In the genomic region with DNA sequence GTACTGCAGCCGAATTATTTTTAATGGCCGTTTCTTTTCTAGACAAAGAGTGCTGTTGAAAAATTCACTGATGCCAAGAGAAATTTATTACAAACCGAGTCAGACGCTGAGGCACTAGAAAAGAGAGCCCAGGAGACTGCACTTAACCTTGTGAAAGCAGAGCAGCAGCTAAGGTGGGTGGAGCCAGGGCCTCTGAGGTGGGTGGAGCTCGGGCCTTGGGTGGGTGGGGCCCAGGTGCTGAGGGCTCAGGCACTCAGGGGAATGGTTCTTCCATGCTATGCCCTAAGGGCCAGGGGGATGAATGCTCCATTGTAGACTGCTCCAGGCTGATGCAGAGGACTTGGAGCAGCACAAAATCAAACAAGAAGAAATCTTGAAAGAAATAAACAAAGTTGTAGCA, we compare ENCODE assay signal across 11 mouse cellular contexts. TPM values are rescaled to one million over a fixed set of nuclear protein-coding genes. Genes with fewer than 3 reads are reported as not detected.
A peak's percentile ranks its signal among the peaks of the same experiment; 100 is the strongest.
DNase-seq lines count a peak whose midpoint lies in the region; ATAC-seq and TF ChIP-seq lines count a peak whose summit lies in the region.
"Had no signal": no experiment of that assay in that cellular context is flagged by ENCODE, and none has a peak within 500 bp of the region (broad histone marks: within the 10 kb centered on the region; RNA-seq: fewer than 3 reads in every experiment).

No protein-coding gene starts in this region.

- TF ChIP-seq CTCF in intestine, postnatal 0 days (IDR thresholded peaks at IDR 0.05; ENCODE audit: low read depth), result no peak
- TF ChIP-seq CTCF in lung, embryonic 14.5 days (IDR thresholded peaks at IDR 0.05; ENCODE audit: low read depth), result no peak

- ATAC-seq in intestine, embryonic 14.5 days (replicated peaks; ENCODE audit: low FRiP score, low TSS enrichment, low read depth), result no peak; the same call in 1 of the 2 replicates
- no peak for ATAC-seq in intestine, postnatal 0 days
- ATAC-seq in lung, embryonic 14.5 days (ENCODE audit: insufficient read depth), result peak; percentile 63; the same call in 1 of the 2 replicates
- no peak for ATAC-seq in hindbrain, embryonic 14.5 days (ENCODE audit: low FRiP score)
- no peak for ATAC-seq in hindbrain, embryonic 13.5 days (ENCODE audit: low FRiP score)
- ATAC-seq: forebrain, embryonic 15.5 days had no signal

- WGBS in intestine, embryonic 14.5 days, result 47% methylated on average over 5 of the region's 5 CpGs
- WGBS in intestine, postnatal 0 days, result 42% methylated on average over 5 of the region's 5 CpGs
- WGBS in lung, embryonic 14.5 days, result 49% methylated on average over 5 of the region's 5 CpGs
- WGBS in hindbrain, embryonic 14.5 days, result 64% methylated on average over 5 of the region's 5 CpGs
- 63% methylated on average over 5 of the region's 5 CpGs for WGBS in hindbrain, embryonic 13.5 days

- no peaks in the 10 kb centered on the region for H3K4me1 ChIP-seq in intestine, embryonic 14.5 days (replicated peaks; ENCODE audit: control insufficient read depth, insufficient read depth, low read length)
- H3K4me1 ChIP-seq in intestine, postnatal 0 days (replicated peaks; ENCODE audit: control insufficient read depth, insufficient read depth, low read length), result no peaks in the 10 kb centered on the region
- no peaks in the 10 kb centered on the region for H3K4me1 ChIP-seq in lung, embryonic 14.5 days (ENCODE audit: insufficient read depth)
- H3K4me1 ChIP-seq in hindbrain, embryonic 14.5 days (replicated peaks; ENCODE audit: control insufficient read depth, insufficient read depth, low read length), result no peaks in the 10 kb centered on the region
- no peaks in the 10 kb centered on the region for H3K4me1 ChIP-seq in hindbrain, embryonic 13.5 days (replicated peaks)
- H3K4me1 ChIP-seq: forebrain, embryonic 15.5 days; neural tube, embryonic 12.5 days had no signal

- H3K9me3 ChIP-seq in intestine, embryonic 14.5 days (ENCODE audit: control insufficient read depth, low read length), result no peaks in the 10 kb centered on the region
- no peaks in the 10 kb centered on the region for H3K9me3 ChIP-seq in intestine, postnatal 0 days (ENCODE audit: control insufficient read depth)
- H3K9me3 ChIP-seq in lung, embryonic 14.5 days (ENCODE audit: low read depth, low read length), result no peaks in the 10 kb centered on the region
- H3K9me3 ChIP-seq in hindbrain, embryonic 14.5 days (ENCODE audit: control insufficient read depth, low read length), result no peaks in the 10 kb centered on the region
- H3K9me3 ChIP-seq in hindbrain, embryonic 13.5 days, result no peaks in the 10 kb centered on the region
- H3K9me3 ChIP-seq: forebrain, embryonic 15.5 days; neural tube, embryonic 12.5 days had no signal

- no peak overlapping the region for H3K4me3 ChIP-seq in intestine, embryonic 14.5 days (ENCODE audit: low read depth, low read length)
- no peak overlapping the region for H3K4me3 ChIP-seq in intestine, postnatal 0 days (ENCODE audit: low read depth, low read length)
- no peak overlapping the region for H3K4me3 ChIP-seq in lung, embryonic 14.5 days (ENCODE audit: low read depth, low read length)
- no peak overlapping the region for H3K4me3 ChIP-seq in hindbrain, embryonic 14.5 days (replicated peaks; ENCODE audit: low read length)
- no peak overlapping the region for H3K4me3 ChIP-seq in hindbrain, embryonic 13.5 days
- H3K4me3 ChIP-seq: forebrain, embryonic 15.5 days; left cerebral cortex, adult 2 months; neural tube, embryonic 12.5 days had no signal

- no peak overlapping the region for H3K27ac ChIP-seq in intestine, embryonic 14.5 days (ENCODE audit: low read depth)
- no peak overlapping the region for H3K27ac ChIP-seq in intestine, postnatal 0 days (ENCODE audit: low read depth, low read length)
- H3K27ac ChIP-seq in lung, embryonic 14.5 days (ENCODE audit: low read depth), result no peak overlapping the region
- no peak overlapping the region for H3K27ac ChIP-seq in hindbrain, embryonic 14.5 days
- H3K27ac ChIP-seq in hindbrain, embryonic 13.5 days, result no peak overlapping the region
- H3K27ac ChIP-seq: forebrain, embryonic 15.5 days; left cerebral cortex, adult 2 months; neural tube, embryonic 12.5 days had no signal

- no peak overlapping the region for H3K4me2 ChIP-seq in intestine, embryonic 14.5 days (ENCODE audit: low read length)
- H3K4me2 ChIP-seq in intestine, postnatal 0 days (replicated peaks; ENCODE audit: low read depth), result no peak overlapping the region
- no peak overlapping the region for H3K4me2 ChIP-seq in lung, embryonic 14.5 days
- H3K4me2 ChIP-seq in hindbrain, embryonic 14.5 days (replicated peaks), result no peak overlapping the region
- no peak overlapping the region for H3K4me2 ChIP-seq in hindbrain, embryonic 13.5 days
- H3K4me2 ChIP-seq: forebrain, embryonic 15.5 days; neural tube, embryonic 12.5 days had no signal

- peak; percentile 50 for DNase-seq in intestine, embryonic 14.5 days (ENCODE audit: low spot score)
- peak; percentile 62 for DNase-seq in ES-CJ7 (ENCODE audit: low read depth, low spot score)
- peak; percentile 5 for DNase-seq in embryo, embryonic 11.5 days (ENCODE audit: low read depth, low spot score)
- DNase-seq in lung, embryonic 14.5 days, result peak; percentile 36
- DNase-seq in hindbrain, embryonic 14.5 days (ENCODE audit: low spot score), result no peak
- no peak for DNase-seq in heart, adult 9 months (ENCODE audit: low spot score in 2 of 2)

- H3K9ac ChIP-seq in intestine, embryonic 14.5 days (ENCODE audit: low read length), result no peak overlapping the region
- H3K9ac ChIP-seq in intestine, postnatal 0 days (ENCODE audit: low read depth, low read length), result no peak overlapping the region
- H3K9ac ChIP-seq in lung, embryonic 14.5 days, result no peak overlapping the region
- H3K9ac ChIP-seq in hindbrain, embryonic 14.5 days, result no peak overlapping the region
- no peak overlapping the region for H3K9ac ChIP-seq in hindbrain, embryonic 13.5 days
- H3K9ac ChIP-seq: forebrain, embryonic 15.5 days; neural tube, embryonic 12.5 days had no signal

- peaks cover 80% of the 10 kb centered on the region for H3K36me3 ChIP-seq in intestine, embryonic 14.5 days (ENCODE audit: control insufficient read depth, insufficient read depth, low read length)
- H3K36me3 ChIP-seq in intestine, postnatal 0 days (ENCODE audit: control insufficient read depth, insufficient read depth), result peaks cover 69% of the 10 kb centered on the region
- peaks cover 78% of the 10 kb centered on the region for H3K36me3 ChIP-seq in lung, embryonic 14.5 days (ENCODE audit: insufficient read depth)
- peaks cover 79% of the 10 kb centered on the region for H3K36me3 ChIP-seq in hindbrain, embryonic 14.5 days (replicated peaks; ENCODE audit: control insufficient read depth, insufficient read depth)
- H3K36me3 ChIP-seq in hindbrain, embryonic 13.5 days, result peaks cover 74% of the 10 kb centered on the region

- H3K27me3 ChIP-seq in intestine, embryonic 14.5 days (replicated peaks; ENCODE audit: control insufficient read depth, insufficient read depth, low read length), result no peaks in the 10 kb centered on the region
- no peaks in the 10 kb centered on the region for H3K27me3 ChIP-seq in intestine, postnatal 0 days (replicated peaks; ENCODE audit: control insufficient read depth, insufficient read depth, low read length)
- H3K27me3 ChIP-seq in lung, embryonic 14.5 days (ENCODE audit: insufficient read depth, low read length), result no peaks in the 10 kb centered on the region
- no peaks in the 10 kb centered on the region for H3K27me3 ChIP-seq in hindbrain, embryonic 14.5 days (ENCODE audit: control insufficient read depth, insufficient read depth, low read length)
- H3K27me3 ChIP-seq in hindbrain, embryonic 13.5 days, result no peaks in the 10 kb centered on the region
- H3K27me3 ChIP-seq: forebrain, embryonic 15.5 days; neural tube, embryonic 12.5 days had no signal

RNA-seq across cellular contexts. Expression of a gene that starts 40.7 kb away (rescaled TPM):
- 258 and 299 TPM in 2 replicates for polyA plus RNA-seq in intestine, embryonic 14.5 days (2014; fragmentation: Nextera tagmentation; extraction: Ambion mirVana)
- 364 and 399 TPM in 2 replicates for polyA plus RNA-seq in intestine, postnatal 0 days (2015; fragmentation: Nextera tagmentation; extraction: Ambion mirVana)
- polyA plus RNA-seq in lung, embryonic 14.5 days (2014; fragmentation: Nextera tagmentation; extraction: Ambion mirVana), result 301 and 305 TPM in 2 replicates
- 359 and 375 TPM in 2 replicates for polyA plus RNA-seq in hindbrain, embryonic 14.5 days (2014; fragmentation: Nextera tagmentation; extraction: Ambion mirVana)
- 462 and 482 TPM in 2 replicates for polyA plus RNA-seq in hindbrain, embryonic 13.5 days (2015; fragmentation: Nextera tagmentation; extraction: Ambion mirVana)

RNA-seq across cellular contexts. Expression of a gene that starts 50.9 kb away (rescaled TPM):
- polyA plus RNA-seq in intestine, embryonic 14.5 days (2014; fragmentation: Nextera tagmentation; extraction: Ambion mirVana), result 27.4 and 33.0 TPM in 2 replicates
- polyA plus RNA-seq in intestine, postnatal 0 days (2015; fragmentation: Nextera tagmentation; extraction: Ambion mirVana), result 9.8 and 11.3 TPM in 2 replicates
- polyA plus RNA-seq in lung, embryonic 14.5 days (2014; fragmentation: Nextera tagmentation; extraction: Ambion mirVana), result 30.5 and 30.8 TPM in 2 replicates
- 8.4 and 10.5 TPM in 2 replicates for polyA plus RNA-seq in hindbrain, embryonic 14.5 days (2014; fragmentation: Nextera tagmentation; extraction: Ambion mirVana)
- polyA plus RNA-seq in hindbrain, embryonic 13.5 days (2015; fragmentation: Nextera tagmentation; extraction: Ambion mirVana), result 11.9 and 13.8 TPM in 2 replicates

RNA-seq across cellular contexts. Expression of a gene that starts 58.9 kb away (rescaled TPM):
- polyA plus RNA-seq in intestine, embryonic 14.5 days (2014; fragmentation: Nextera tagmentation; extraction: Ambion mirVana), result 0.18 and 0.24 TPM in 2 replicates
- polyA plus RNA-seq in intestine, postnatal 0 days (2015; fragmentation: Nextera tagmentation; extraction: Ambion mirVana), result 0.20 and 0.31 TPM in 2 replicates
- 0.15 TPM in 1 of 2 replicates, not detected in the other for polyA plus RNA-seq in lung, embryonic 14.5 days (2014; fragmentation: Nextera tagmentation; extraction: Ambion mirVana)
- 0.20 and 0.51 TPM in 2 replicates for polyA plus RNA-seq in hindbrain, embryonic 14.5 days (2014; fragmentation: Nextera tagmentation; extraction: Ambion mirVana)
- 0.58 TPM in 1 of 2 replicates, not detected in the other for polyA plus RNA-seq in hindbrain, embryonic 13.5 days (2015; fragmentation: Nextera tagmentation; extraction: Ambion mirVana)

Comparison
In these comparisons a context has a peak if more than half of its experiments do, and no peak if none do; other contexts are left out.
1. DNase-seq: peak in intestine, embryonic 14.5 days (single experiment), ES-CJ7 (single experiment), embryo, embryonic 11.5 days (single experiment) and lung, embryonic 14.5 days (single experiment); none in hindbrain, embryonic 14.5 days (single experiment) and heart, adult 9 months (0 of 2).